Mouse (Mus musculus): ENCODE data around the gene Zfp663. TPM values are rescaled to one million over a fixed set of nuclear protein-coding genes. Genes with fewer than 3 reads are reported as not detected.

The Zfp663 gene
- polyA plus RNA-seq, 1 experiment from 2014 or later: 0.69 TPM

- Histone ChIP-seq H3K4me3 (ENCODE audit: low read depth, low read length) (no peak overlapping the region), H3K27ac (ENCODE audit: low read depth, low read length) (no peak overlapping the region), H3K4me1 (ENCODE audit: control insufficient read depth, insufficient read depth, low read length) (peaks cover 12% of the 10 kb centered on the region), H3K9me3 (replicated peaks; ENCODE audit: control insufficient read depth, low read length) (no peaks in the 10 kb centered on the region), H3K27me3 (ENCODE audit: control insufficient read depth, insufficient read depth, low read length) (peaks cover 35% of the 10 kb centered on the region), H3K4me2 (peak overlapping the region; percentile 50), H3K36me3 (ENCODE audit: control insufficient read depth, insufficient read depth, low read length) (no peaks in the 10 kb centered on the region), H3K9ac (ENCODE audit: low read depth, low read length) (no peak overlapping the region)
- ATAC-seq (replicated peaks; ENCODE audit: insufficient number of reproducible peaks, low FRiP score, low TSS enrichment): no peak
- 12% methylated on average over 21 of the region's 21 CpGs for WGBS (ENCODE audit: insufficient replicate concordance)
Observed at GRCm38 (mm10) chr2:165364334-165365091, 4.0 kb downstream of the Zfp663 start.

DNA sequence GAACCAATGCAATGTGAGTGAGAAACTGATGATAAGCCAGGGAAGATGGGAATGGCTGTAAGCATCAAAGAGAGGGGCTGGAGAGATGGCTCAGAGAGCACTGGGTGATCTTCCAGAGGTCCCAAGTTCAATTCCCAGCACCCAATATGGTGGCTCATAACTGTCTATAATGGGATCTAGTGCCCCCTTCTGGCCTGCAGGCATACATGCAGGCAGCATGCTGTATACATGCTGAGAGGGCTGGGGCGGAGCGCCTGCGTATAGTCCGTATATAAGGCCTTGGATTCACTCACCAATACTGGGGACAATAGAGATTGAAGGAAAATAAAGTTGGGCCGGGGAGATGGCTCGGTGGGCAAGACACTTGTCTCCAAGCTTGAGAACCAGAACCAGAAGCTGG lies 5.2 kb downstream of the Zfp663 start:
- ATAC-seq (replicated peaks; ENCODE audit: insufficient number of reproducible peaks, low FRiP score, low TSS enrichment): no peak
- H3K4me3 ChIP-seq (ENCODE audit: low read depth, low read length): no peak overlapping the region
- H3K4me2 ChIP-seq: no peak overlapping the region
- 82% methylated on average over 6 of the region's 6 CpGs for WGBS (ENCODE audit: insufficient replicate concordance)
- H3K36me3 ChIP-seq (ENCODE audit: control insufficient read depth, insufficient read depth, low read length): no peaks in the 10 kb centered on the region
- no peaks in the 10 kb centered on the region for H3K9me3 ChIP-seq (replicated peaks; ENCODE audit: control insufficient read depth, low read length)
- peaks cover 9% of the 10 kb centered on the region for H3K4me1 ChIP-seq (ENCODE audit: control insufficient read depth, insufficient read depth, low read length)
- H3K9ac ChIP-seq (ENCODE audit: low read depth, low read length): no peak overlapping the region
- no peak overlapping the region for H3K27ac ChIP-seq (ENCODE audit: low read depth, low read length)
- peaks cover 28% of the 10 kb centered on the region for H3K27me3 ChIP-seq (ENCODE audit: control insufficient read depth, insufficient read depth, low read length)

- no peaks in the 10 kb centered on the region; the same call in 1 of the 2 replicates for H3K4me1 ChIP-seq (ENCODE audit: control insufficient read depth, insufficient read depth, low read length)
- WGBS (ENCODE audit: insufficient replicate concordance): 0% methylated on average over 1 of the region's 1 CpGs
- no peak for ATAC-seq (replicated peaks; ENCODE audit: insufficient number of reproducible peaks, low FRiP score, low TSS enrichment)
Observed at GRCm38 (mm10) chr2:165360861-165361260, 7.7 kb downstream of the Zfp663 start.

DNA sequence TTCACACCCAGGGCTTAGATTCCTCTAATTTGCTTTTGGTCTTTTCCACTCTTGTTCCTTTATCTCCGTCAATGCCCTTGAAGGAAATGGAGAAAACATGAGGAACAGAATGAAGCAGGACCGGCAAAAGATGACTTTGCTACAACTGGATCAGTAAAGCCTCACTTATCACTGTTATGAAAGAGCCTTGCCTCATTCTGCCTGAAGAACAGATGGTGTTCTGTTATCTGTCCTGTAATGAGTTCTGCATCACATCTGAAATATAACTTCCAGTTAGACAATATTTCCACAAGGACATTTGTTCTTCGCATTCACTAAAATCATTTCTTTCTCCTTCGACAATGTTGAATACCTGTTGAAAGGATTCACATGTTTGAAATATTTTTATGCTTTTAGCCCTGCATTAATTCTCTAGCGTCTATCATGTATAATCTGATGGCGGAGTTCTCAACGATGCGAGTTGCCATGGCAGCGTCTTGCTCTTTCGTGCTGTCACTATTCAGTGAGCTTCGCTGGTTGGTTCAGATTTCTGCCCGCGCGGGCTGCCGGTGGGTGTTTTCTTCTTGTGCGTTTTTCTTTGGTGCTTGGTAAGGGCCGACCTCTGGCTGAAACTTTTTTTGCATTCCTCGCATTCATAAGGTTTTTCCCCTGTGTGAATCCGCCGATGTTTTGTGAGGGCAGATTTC lies 16.6 kb downstream of the Zfp663 start:
- Histone ChIP-seq H3K4me2 (no peak overlapping the region), H3K9me3 (replicated peaks; ENCODE audit: control insufficient read depth, low read length) (peaks cover 7% of the 10 kb centered on the region), H3K4me3 (ENCODE audit: low read depth, low read length) (no peak overlapping the region), H3K4me1 (ENCODE audit: control insufficient read depth, insufficient read depth, low read length) (no peaks in the 10 kb centered on the region), H3K36me3 (ENCODE audit: control insufficient read depth, insufficient read depth, low read length) (no peaks in the 10 kb centered on the region), H3K27ac (ENCODE audit: low read depth, low read length) (no peak overlapping the region), H3K9ac (ENCODE audit: low read depth, low read length) (no peak overlapping the region), H3K27me3 (ENCODE audit: control insufficient read depth, insufficient read depth, low read length) (no peaks in the 10 kb centered on the region)
- WGBS (ENCODE audit: insufficient replicate concordance): 82% methylated on average over 20 of the region's 20 CpGs
- no peak for ATAC-seq (replicated peaks; ENCODE audit: insufficient number of reproducible peaks, low FRiP score, low TSS enrichment)

More at GRCm38 (mm10) chr2:165360861-165361260, 7.7 kb downstream of the Zfp663 start:
- H3K9ac ChIP-seq (ENCODE audit: low read depth, low read length): no peak overlapping the region
- H3K9me3 ChIP-seq (replicated peaks; ENCODE audit: control insufficient read depth, low read length): no peaks in the 10 kb centered on the region
- peaks cover 13% of the 10 kb centered on the region for H3K27me3 ChIP-seq (ENCODE audit: control insufficient read depth, insufficient read depth, low read length)
- no peak overlapping the region for H3K27ac ChIP-seq (ENCODE audit: low read depth, low read length)
- H3K4me2 ChIP-seq: no peak overlapping the region
- no peaks in the 10 kb centered on the region for H3K36me3 ChIP-seq (ENCODE audit: control insufficient read depth, insufficient read depth, low read length)
- H3K4me3 ChIP-seq (ENCODE audit: low read depth, low read length): no peak overlapping the region

- H3K4me2 ChIP-seq: no peak overlapping the region
- ATAC-seq (replicated peaks; ENCODE audit: insufficient number of reproducible peaks, low FRiP score, low TSS enrichment): no peak
Observed at GRCm38 (mm10) chr2:165349466-165349865, 19.1 kb downstream of the Zfp663 start.

GRCm38 (mm10) chr2:165346180-165346579 lies 22.3 kb downstream of the Zfp663 start:
- H3K4me1 ChIP-seq (ENCODE audit: control insufficient read depth, insufficient read depth, low read length): no peaks in the 10 kb centered on the region
- no peak overlapping the region for H3K4me3 ChIP-seq (ENCODE audit: low read depth, low read length)
- no peak overlapping the region for H3K27ac ChIP-seq (ENCODE audit: low read depth, low read length)
- no peaks in the 10 kb centered on the region; the same call in 1 of the 2 replicates for H3K9me3 ChIP-seq (replicated peaks; ENCODE audit: control insufficient read depth, low read length)
- no peaks in the 10 kb centered on the region for H3K36me3 ChIP-seq (ENCODE audit: control insufficient read depth, insufficient read depth, low read length)
- H3K9ac ChIP-seq (ENCODE audit: low read depth, low read length): no peak overlapping the region
- ATAC-seq (replicated peaks; ENCODE audit: insufficient number of reproducible peaks, low FRiP score, low TSS enrichment): no peak
- WGBS (ENCODE audit: insufficient replicate concordance): 81% methylated on average over 5 of the region's 5 CpGs
- no peak overlapping the region for H3K4me2 ChIP-seq
- 0 out of 2 replicates have a peak, but pooled peaks cover 4% of the 10 kb centered on the region for H3K27me3 ChIP-seq (ENCODE audit: control insufficient read depth, insufficient read depth, low read length)

More at GRCm38 (mm10) chr2:165349466-165349865, 19.1 kb downstream of the Zfp663 start:
- Histone ChIP-seq H3K27ac (ENCODE audit: low read depth, low read length) (no peak overlapping the region), H3K36me3 (ENCODE audit: control insufficient read depth, insufficient read depth, low read length) (no peaks in the 10 kb centered on the region), H3K9me3 (replicated peaks; ENCODE audit: control insufficient read depth, low read length) (peaks cover 7% of the 10 kb centered on the region), H3K9ac (ENCODE audit: low read depth, low read length) (no peak overlapping the region), H3K27me3 (ENCODE audit: control insufficient read depth, insufficient read depth, low read length) (no peaks in the 10 kb centered on the region), H3K4me3 (ENCODE audit: low read depth, low read length) (no peak overlapping the region), H3K4me1 (ENCODE audit: control insufficient read depth, insufficient read depth, low read length) (no peaks in the 10 kb centered on the region)
- 25% methylated on average over 8 of the region's 8 CpGs for WGBS (ENCODE audit: insufficient replicate concordance)

DNA sequence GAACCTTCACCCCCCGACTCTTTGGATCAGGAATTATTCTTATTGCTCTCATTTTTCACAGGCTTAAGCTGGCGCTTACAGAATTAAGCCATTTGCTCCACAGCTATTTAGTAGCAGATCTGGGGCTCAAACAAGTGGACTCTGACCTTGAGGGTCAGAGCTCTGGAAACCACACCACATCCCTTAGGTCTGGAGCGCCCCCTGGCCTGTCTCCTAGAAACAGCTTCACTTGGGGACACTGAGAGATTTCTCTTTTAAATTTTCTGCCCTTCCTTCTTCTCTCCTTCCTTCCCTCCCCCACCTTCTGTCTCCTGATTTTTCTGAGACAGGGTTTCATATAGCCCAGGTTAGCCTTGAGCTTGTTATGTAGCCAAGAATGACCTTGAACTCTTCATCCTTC lies 31.3 kb downstream of the Zfp663 start:
- no peak overlapping the region for H3K9ac ChIP-seq (ENCODE audit: low read depth, low read length)
- no peaks in the 10 kb centered on the region for H3K4me1 ChIP-seq (ENCODE audit: control insufficient read depth, insufficient read depth, low read length)

GRCm38 (mm10) chr2:165332610-165333210 lies 35.8 kb downstream of the Zfp663 start:
- Histone ChIP-seq H3K4me1 (ENCODE audit: control insufficient read depth, insufficient read depth, low read length) (no peaks in the 10 kb centered on the region), H3K9me3 (replicated peaks; ENCODE audit: control insufficient read depth, low read length) (no peaks in the 10 kb centered on the region), H3K27ac (ENCODE audit: low read depth, low read length) (no peak overlapping the region), H3K27me3 (ENCODE audit: control insufficient read depth, insufficient read depth, low read length) (no peaks in the 10 kb centered on the region; the same call in 1 of the 2 replicates), H3K4me2 (no peak overlapping the region), H3K36me3 (ENCODE audit: control insufficient read depth, insufficient read depth, low read length) (no peaks in the 10 kb centered on the region), H3K9ac (ENCODE audit: low read depth, low read length) (no peak overlapping the region), H3K4me3 (ENCODE audit: low read depth, low read length) (no peak overlapping the region)
- 44% methylated on average over 14 of the region's 14 CpGs for WGBS (ENCODE audit: insufficient replicate concordance)
- no peak for ATAC-seq (replicated peaks; ENCODE audit: insufficient number of reproducible peaks, low FRiP score, low TSS enrichment)

More for the DNA sequence above, 31.3 kb downstream of the Zfp663 start:
- no peak overlapping the region for H3K27ac ChIP-seq (ENCODE audit: low read depth, low read length)
- no peak overlapping the region for H3K4me3 ChIP-seq (ENCODE audit: low read depth, low read length)
- H3K4me2 ChIP-seq: no peak overlapping the region
- H3K36me3 ChIP-seq (ENCODE audit: control insufficient read depth, insufficient read depth, low read length): no peaks in the 10 kb centered on the region
- WGBS (ENCODE audit: insufficient replicate concordance): 26% methylated on average over 3 of the region's 3 CpGs
- H3K27me3 ChIP-seq (ENCODE audit: control insufficient read depth, insufficient read depth, low read length): no peaks in the 10 kb centered on the region
- ATAC-seq (replicated peaks; ENCODE audit: insufficient number of reproducible peaks, low FRiP score, low TSS enrichment): no peak
- no peaks in the 10 kb centered on the region for H3K9me3 ChIP-seq (replicated peaks; ENCODE audit: control insufficient read depth, low read length)

Data from heart, embryonic 11.5 days (tissue).